Mouse (Mus musculus) olfactory bulb, adult 2 months (tissue): ENCODE measurements around the gene Zfp142. TPM values are rescaled to one million over a fixed set of nuclear protein-coding genes. Genes with fewer than 3 reads are reported as not detected.

Source experiments
- H3K27ac ChIP-seq: fragments of 200-500 bp; 2 replicates; pipeline ENCODE4 v1.5.1; 2012; ENCODE audit warnings: low read depth, low read length; ENCODE audit not compliant: insufficient read depth
- H3K4me1 ChIP-seq: fragments of 200-500 bp; 2 replicates; pipeline ENCODE4 v1.6.1; 2012; ENCODE audit warnings: low read length; ENCODE audit not compliant: control insufficient read depth, insufficient read depth
- H3K4me3 ChIP-seq: fragments of 200-500 bp; 2 replicates; pipeline ENCODE4 v1.5.1; 2012; ENCODE audit warnings: mild to moderate bottlenecking, low read depth, low read length, moderate library complexity; ENCODE audit not compliant: insufficient read depth
- CTCF ChIP-seq: fragments of 200-500 bp; IDR thresholded peaks from 2 replicates; pipeline ENCODE4 v1.5.1; 2012; ENCODE audit warnings: low read depth, mild to moderate bottlenecking, low read length, moderate library complexity; ENCODE audit not compliant: insufficient read depth
- POLR2A ChIP-seq: fragments of 200-500 bp; IDR thresholded peaks from 2 replicates; pipeline ENCODE4 v1.6.1; 2012; ENCODE audit warnings: mild to moderate bottlenecking, low read depth, low read length, moderate library complexity; ENCODE audit not compliant: insufficient read depth
- WGBS: fragments of 180-500 bp; shearing (Covaris S2); methylation state at CpG from one replicate; pipeline ENCODE4 v1.1.7; 2018; 5-methylcytosine and 5-hydroxymethylcytosine counted together
- polyA plus RNA-seq: library from polyadenylated mRNA; stranded (reverse); fragments of >200 nt; gene quantifications from 2 replicates; pipeline ENCODE4 v1.2.4, GENCODE M21; 2012; ENCODE audit warnings: low replicate concordance; ENCODE audit not compliant: missing spikeins, insufficient read depth, insufficient read length

The Zfp142 gene
- not detected in 2 replicates for polyA plus RNA-seq

- peak within 1 kb of the TSS; percentile 88 for H3K4me3 ChIP-seq
- WGBS = under 1% methylated on average over 48 of the region's 48 CpGs
- TF ChIP-seq CTCF (peak; percentile 12; the same call in 1 of the 2 replicates), POLR2A (peak; percentile 52; the same call in 1 of the 2 replicates)
- peak within 1 kb of the TSS; percentile 89 for H3K27ac ChIP-seq
- H3K4me1 ChIP-seq = peaks cover 8% of the 10 kb centered on the region
Observed at GRCm38 (mm10) chr1:74587773-74588445, at the start of gene Zfp142, which contains the start of gene Bcs1l. Gene Zfp142 (minus strand): TSS chr1:74588246. Gene Bcs1l (plus strand): TSS chr1:74588289.

GRCm38 (mm10) chr1:74632734-74633133, 44.7 kb upstream of the Zfp142 start:
- Histone ChIP-seq H3K4me3 (no peak overlapping the region), H3K27ac (no peak overlapping the region), H3K4me1 (0 out of 2 replicates have a peak, but pooled peaks cover 2% of the 10 kb centered on the region)
- WGBS = 89% methylated on average over 4 of the region's 4 CpGs
- TF ChIP-seq CTCF (no peak), POLR2A (no peak)

- WGBS = 66% methylated on average over 7 of the region's 7 CpGs
- Histone ChIP-seq H3K4me1 (peaks cover 6% of the 10 kb centered on the region), H3K27ac (no peak overlapping the region), H3K4me3 (no peak overlapping the region)
- no peak for TF ChIP-seq POLR2A
- TF ChIP-seq CTCF = no peak
Observed at GRCm38 (mm10) chr1:74628001-74628400, 40.0 kb upstream of the Zfp142 start.

- TF ChIP-seq CTCF (no peak), POLR2A (no peak)
- H3K4me1 ChIP-seq = peaks cover 16% of the 10 kb centered on the region
- H3K27ac ChIP-seq = no peak overlapping the region
- 89% methylated on average over 4 of the region's 4 CpGs for WGBS
- H3K4me3 ChIP-seq = no peak overlapping the region
Observed at GRCm38 (mm10) chr1:74626076-74626475, 38.0 kb upstream of the Zfp142 start.

GRCm38 (mm10) chr1:74624183-74624582, 36.1 kb upstream of the Zfp142 start:
- peaks cover 16% of the 10 kb centered on the region for H3K4me1 ChIP-seq
- TF ChIP-seq POLR2A (no peak), CTCF (no peak)
- no peak overlapping the region for H3K27ac ChIP-seq
- no peak overlapping the region for H3K4me3 ChIP-seq
- 97% methylated on average over 1 of the region's 1 CpGs for WGBS

- H3K4me3 ChIP-seq = peak within 1 kb of the TSS; percentile 69
- H3K27ac ChIP-seq = peak within 1 kb of the TSS; percentile 32; the same call in 1 of the 2 replicates
- WGBS = 6% methylated on average over 25 of the region's 25 CpGs
- H3K4me1 ChIP-seq = peaks cover 3% of the 10 kb centered on the region; the same call in 1 of the 2 replicates
- TF ChIP-seq POLR2A (peak; percentile 90), CTCF (no peak)
Observed at GRCm38 (mm10) chr1:74601267-74601962, 13.4 kb upstream of the Zfp142 start, which contains the start of the genes Rnf25 and Stk36. Gene Rnf25 (minus strand): TSS chr1:74601397. Gene Stk36 (plus strand): TSS chr1:74601445.

- H3K4me1 ChIP-seq = peaks cover 3% of the 10 kb centered on the region; the same call in 1 of the 2 replicates
- H3K27ac ChIP-seq = peak overlapping the region; percentile 32; the same call in 1 of the 2 replicates
- peak overlapping the region; percentile 69 for H3K4me3 ChIP-seq
- no peak for TF ChIP-seq CTCF
- TF ChIP-seq POLR2A = no peak
- 6% methylated on average over 26 of the region's 26 CpGs for WGBS
Observed at GRCm38 (mm10) chr1:74600501-74601266, 12.6 kb upstream of the Zfp142 start.

GRCm38 (mm10) chr1:74594434-74594833, 6.4 kb upstream of the Zfp142 start:
- TF ChIP-seq CTCF = no peak
- no peak for TF ChIP-seq POLR2A
- no peak overlapping the region for H3K4me3 ChIP-seq
- H3K4me1 ChIP-seq = peaks cover 3% of the 10 kb centered on the region; the same call in 1 of the 2 replicates
- no peak overlapping the region for H3K27ac ChIP-seq
- WGBS = 88% methylated on average over 8 of the region's 8 CpGs
